ENCODE assay signal across 13 mouse cellular contexts in the genomic region with DNA sequence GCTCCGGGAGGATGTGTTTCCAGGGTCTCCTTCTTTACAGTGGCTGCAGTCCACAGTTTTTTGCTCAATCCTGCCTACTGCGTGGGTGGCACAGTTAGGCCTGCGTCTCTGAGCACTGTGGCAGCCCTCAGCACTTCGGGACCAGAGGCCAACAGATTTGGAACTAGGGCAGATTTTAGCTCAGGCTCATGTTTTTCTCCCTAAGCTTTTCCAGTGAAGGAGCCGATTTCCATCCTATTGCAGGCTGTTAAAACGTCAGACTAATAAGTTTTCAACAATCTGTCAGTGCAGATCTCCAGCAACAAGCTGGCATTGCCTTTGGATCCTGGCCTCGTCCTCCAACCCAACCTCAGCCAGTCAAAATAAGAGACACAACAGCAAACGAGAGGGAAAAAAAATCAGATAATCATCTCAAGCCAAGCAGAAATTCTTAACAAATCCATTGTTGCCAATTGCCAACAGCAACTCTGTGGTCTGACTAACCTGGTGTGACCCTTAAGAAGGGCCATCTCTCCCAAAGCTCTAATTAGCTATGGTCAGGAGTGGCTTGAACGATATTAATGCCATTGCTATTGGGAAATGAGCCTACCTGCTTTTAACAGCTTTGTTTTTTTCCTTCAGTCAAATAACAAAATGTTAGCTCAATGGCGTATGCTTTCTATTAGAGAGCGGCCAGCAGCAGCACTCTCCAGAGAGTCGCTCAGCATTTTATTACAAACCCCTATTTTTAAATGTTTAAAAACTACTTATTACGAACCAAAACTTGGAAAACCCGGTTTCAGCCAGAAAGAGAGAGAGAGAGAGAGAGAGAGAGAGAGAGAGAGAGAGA.
DNase-seq lines count a peak whose midpoint lies in the region; TF ChIP-seq lines count a peak whose summit lies in the region.
"Had no signal": no experiment of that assay in that cellular context is flagged by ENCODE, and none has a peak within 500 bp of the region (broad histone marks: within the 10 kb centered on the region; RNA-seq: fewer than 3 reads in every experiment).

No protein-coding gene starts in this region.

- H3K4me3 ChIP-seq in embryonic facial prominence, embryonic 10.5 days = no peak overlapping the region
- H3K4me3 ChIP-seq in embryonic fibroblast, embryonic 13.5 days (ENCODE audit: insufficient read depth, low read length) = no peak overlapping the region
- H3K4me3 ChIP-seq: heart, embryonic 10.5 days; hindbrain, embryonic 13.5 days; lung, embryonic 15.5 days had no signal

- 59% methylated on average over 14 of the region's 14 CpGs for WGBS in embryonic facial prominence, embryonic 10.5 days

- H3K27ac ChIP-seq in embryonic facial prominence, embryonic 10.5 days (replicated peaks) = peak overlapping the region; percentile 31
- H3K27ac ChIP-seq in embryonic fibroblast, embryonic 13.5 days (ENCODE audit: insufficient read depth, low read length) = peak overlapping the region; percentile 10; the same call in 1 of the 2 replicates
- H3K27ac ChIP-seq: heart, embryonic 10.5 days; hindbrain, embryonic 13.5 days; kidney, postnatal 0 days; lung, embryonic 15.5 days had no signal

- no peak for TF ChIP-seq CTCF in embryonic fibroblast, embryonic 13.5 days (IDR thresholded peaks at IDR 0.05; ENCODE audit: borderline replicate concordance, insufficient read depth, low read length)

- H3K36me3 ChIP-seq in embryonic facial prominence, embryonic 10.5 days (replicated peaks) = no peaks in the 10 kb centered on the region
- H3K36me3 ChIP-seq: heart, embryonic 10.5 days; hindbrain, embryonic 13.5 days; lung, embryonic 15.5 days had no signal

- no peak for TF ChIP-seq POLR2A in embryonic fibroblast, embryonic 13.5 days (IDR thresholded peaks at IDR 0.05; ENCODE audit: low read depth, low read length)

- no peaks in the 10 kb centered on the region for H3K27me3 ChIP-seq in embryonic facial prominence, embryonic 10.5 days (replicated peaks; ENCODE audit: low read depth, poor library complexity, severe bottlenecking)
- H3K27me3 ChIP-seq: CH12.LX; hindbrain, embryonic 13.5 days; lung, embryonic 15.5 days had no signal

- no peaks in the 10 kb centered on the region for H3K9me3 ChIP-seq in embryonic facial prominence, embryonic 10.5 days
- H3K9me3 ChIP-seq: heart, embryonic 10.5 days; hindbrain, embryonic 13.5 days; lung, embryonic 15.5 days had no signal

- peak; percentile 41 for DNase-seq in gastrocnemius, postnatal 25 days
- DNase-seq in gastrocnemius, adult 8-10 months (ENCODE audit: low spot score in 2 of 2) = no peak
- DNase-seq in embryonic facial prominence, embryonic 10.5 days (ENCODE audit: low spot score) = no peak
- peak; percentile 23 to 35 for DNase-seq in layer of hippocampus, postnatal 36 days
- DNase-seq in embryo, embryonic 9.5 days (ENCODE audit: extremely low spot score) = no peak
- no peak for DNase-seq in left cerebral cortex, adult 9 months (ENCODE audit: low spot score in 2 of 2)
- DNase-seq: adrenal gland, adult 2 months had no signal

- H3K4me1 ChIP-seq in embryonic facial prominence, embryonic 10.5 days = peaks cover 23% of the 10 kb centered on the region
- no peaks in the 10 kb centered on the region for H3K4me1 ChIP-seq in embryonic fibroblast, embryonic 13.5 days (ENCODE audit: control insufficient read depth, insufficient read depth, low read length)
- H3K4me1 ChIP-seq: heart, embryonic 10.5 days; hindbrain, embryonic 13.5 days had no signal

Comparison
In these comparisons a context has a peak if more than half of its experiments do, and no peak if none do; other contexts are left out.
1. DNase-seq: peak in gastrocnemius, postnatal 25 days (single experiment) and layer of hippocampus, postnatal 36 days (2 of 2); none in gastrocnemius, adult 8-10 months (0 of 2), embryonic facial prominence, embryonic 10.5 days (single experiment), embryo, embryonic 9.5 days (single experiment) and left cerebral cortex, adult 9 months (0 of 2).